Mouse (Mus musculus) frontal cortex, adult (tissue): Measurements from ENCODE around the gene Cant1.

ENCODE experiments used
- ATAC-seq: cut with Nextera tagmentation; 2 replicates; pipeline ENCODE4 v1.9.2; 2017; ENCODE audit warnings: mild to moderate bottlenecking, moderate library complexity, mixed read lengths; ENCODE audit not compliant: low TSS enrichment

Cant1 gene

DNA sequence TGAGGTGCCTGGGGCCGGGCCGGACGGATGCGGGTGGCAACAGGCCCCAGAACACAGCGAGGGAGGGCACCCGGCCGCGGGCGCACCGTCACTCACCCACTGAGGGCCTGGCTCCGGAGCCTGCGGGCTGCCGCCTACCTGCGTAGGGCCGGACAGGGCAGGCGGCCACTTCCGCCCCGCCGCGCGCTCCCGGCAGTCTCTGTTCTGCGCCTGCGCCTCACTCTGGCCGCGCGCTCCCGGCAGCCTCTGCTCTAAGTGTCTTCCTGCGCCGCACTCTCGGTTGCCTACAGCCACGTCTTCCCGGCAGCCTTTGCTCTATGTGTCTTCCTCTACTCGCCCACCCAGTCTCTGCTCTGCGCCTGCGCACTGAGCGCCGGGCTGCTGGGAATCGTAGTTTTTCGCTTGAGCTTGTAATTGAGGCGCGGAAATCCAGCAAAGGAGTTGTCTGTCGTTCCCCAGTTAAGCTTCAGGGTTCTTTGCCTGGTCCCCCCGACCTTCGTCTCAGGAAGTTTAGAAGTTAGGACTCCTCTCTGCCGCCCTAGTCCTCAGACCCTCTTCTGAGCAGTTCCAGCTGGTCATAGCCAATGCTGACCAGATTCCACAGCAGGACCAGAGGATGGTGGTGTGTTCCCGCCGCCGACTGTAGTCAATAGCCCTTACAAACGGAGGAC lies at the start of gene Cant1:
TSS of gene Cant1 (minus strand) at position 253 of the 671 bp plus-strand sequence.
- ATAC-seq: peak; percentile 94

DNA sequence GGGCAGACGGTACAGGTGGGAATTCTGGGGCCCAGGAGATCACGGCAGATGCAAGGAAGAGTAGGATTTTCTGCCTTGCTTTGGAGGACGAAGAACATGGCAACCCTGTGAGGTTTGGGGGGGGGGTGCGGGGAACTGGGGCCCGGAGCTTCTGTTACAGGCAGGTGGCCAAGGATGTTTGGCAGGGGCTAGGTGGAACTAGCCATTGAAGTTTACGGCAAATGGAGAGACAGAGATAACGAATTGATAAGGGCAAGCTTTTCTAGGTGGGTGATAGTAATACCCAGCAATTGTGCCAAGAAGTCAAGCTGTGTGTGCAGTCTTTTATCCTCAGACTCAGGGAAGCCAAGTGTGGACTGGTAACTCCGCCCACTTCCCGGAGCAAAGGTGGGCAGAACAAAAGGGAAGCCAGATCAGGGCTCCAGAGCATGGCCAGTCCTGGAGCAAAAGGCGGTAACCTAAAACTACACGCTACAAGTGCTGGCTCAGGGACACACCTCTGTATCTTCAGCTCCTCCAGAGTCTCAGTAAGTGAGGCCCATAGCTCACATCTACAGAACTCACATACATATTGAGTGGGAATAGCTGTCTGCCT lies 48.7 kb upstream of the Cant1 start:
- no peak for ATAC-seq

GRCm38 (mm10) chr11:118460280-118460679 lies 41.4 kb upstream of the Cant1 start:
- no peak for ATAC-seq

GRCm38 (mm10) chr11:118459536-118459935 lies 40.6 kb upstream of the Cant1 start:
- ATAC-seq: no peak

DNA sequence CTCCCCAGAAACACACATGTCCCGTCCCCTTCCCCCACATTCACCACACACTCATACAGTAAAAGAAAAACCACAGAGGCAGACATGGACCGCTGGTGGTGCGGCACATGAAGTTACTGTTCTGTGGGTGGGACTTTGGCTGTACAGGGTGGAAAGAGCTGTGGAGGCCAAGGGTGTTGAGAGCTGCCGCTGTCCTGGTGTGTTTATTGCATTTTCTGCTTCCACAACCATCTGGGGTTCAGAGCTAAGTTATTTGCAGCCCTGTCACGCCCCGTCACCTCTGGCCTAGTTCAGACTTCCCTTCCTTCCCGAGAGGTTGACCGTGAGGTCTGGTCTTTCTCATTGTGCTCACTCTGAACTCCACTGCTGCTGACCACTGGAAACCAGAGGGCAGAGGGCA lies 40.2 kb upstream of the Cant1 start:
- ATAC-seq: no peak

GRCm38 (mm10) chr11:118456937-118457336 lies 38.1 kb upstream of the Cant1 start:
- ATAC-seq: peak; percentile 88

- ATAC-seq: no peak
Measured at GRCm38 (mm10) chr11:118455788-118456187, 36.9 kb upstream of the Cant1 start.

DNA sequence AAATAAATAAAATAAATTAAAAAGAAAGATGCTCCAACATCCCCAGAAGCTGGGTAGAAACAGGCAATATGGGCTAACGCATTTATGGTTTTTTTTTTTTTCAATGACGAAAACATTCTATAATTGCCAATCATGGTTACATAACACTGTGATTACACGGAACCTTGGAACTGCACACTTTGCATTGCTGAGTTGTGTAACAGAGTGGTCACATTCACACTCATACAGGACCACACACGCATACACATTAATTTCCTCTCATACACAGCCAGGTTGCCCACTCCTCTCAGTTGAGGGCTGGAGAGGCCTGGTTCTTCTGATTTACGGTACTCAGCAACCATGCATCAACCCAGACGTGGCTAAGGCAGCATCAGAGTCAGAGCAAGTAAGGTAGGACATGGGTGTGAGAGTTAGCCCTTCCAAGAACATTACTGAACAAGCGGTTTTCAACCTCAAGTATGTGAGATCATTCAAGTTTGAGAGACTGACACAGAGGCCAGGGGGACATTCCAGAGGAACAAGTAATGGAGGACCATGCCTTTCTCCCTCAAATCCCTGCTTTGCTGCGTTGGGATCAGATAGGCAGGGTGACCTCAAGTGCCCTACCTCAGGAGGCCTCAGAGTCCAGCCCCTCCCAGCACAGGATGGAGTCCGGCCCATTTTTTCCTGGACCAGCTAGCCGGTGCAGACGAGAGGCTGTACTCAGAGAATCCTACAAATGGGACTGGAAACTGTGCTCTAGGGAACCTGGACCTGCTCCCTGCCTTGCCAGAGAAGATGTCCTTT lies 35.2 kb upstream of the Cant1 start:
- ATAC-seq: no peak

GRCm38 (mm10) chr11:118452955-118453354 lies 34.1 kb upstream of the Cant1 start:
- ATAC-seq: no peak

DNA sequence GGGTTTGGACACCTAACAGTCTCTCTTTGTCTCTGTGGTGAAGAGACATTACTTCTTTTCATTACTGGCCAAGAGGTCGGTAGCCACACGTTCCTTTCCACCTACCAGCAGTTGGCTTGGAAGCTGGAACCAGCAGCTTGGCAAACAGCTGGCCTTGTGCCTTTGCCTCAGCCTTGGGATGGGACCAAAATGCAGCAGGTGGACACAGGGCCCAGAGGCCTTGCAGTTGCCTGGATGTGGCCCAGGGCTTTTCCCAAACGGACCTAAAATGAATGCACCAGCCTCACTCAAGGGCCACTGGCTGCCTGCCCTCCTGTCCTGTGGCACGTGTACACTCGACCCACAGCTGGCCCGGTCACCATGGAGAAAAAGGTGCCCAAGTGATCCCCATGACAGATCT lies 32.3 kb upstream of the Cant1 start:
- ATAC-seq: no peak

DNA sequence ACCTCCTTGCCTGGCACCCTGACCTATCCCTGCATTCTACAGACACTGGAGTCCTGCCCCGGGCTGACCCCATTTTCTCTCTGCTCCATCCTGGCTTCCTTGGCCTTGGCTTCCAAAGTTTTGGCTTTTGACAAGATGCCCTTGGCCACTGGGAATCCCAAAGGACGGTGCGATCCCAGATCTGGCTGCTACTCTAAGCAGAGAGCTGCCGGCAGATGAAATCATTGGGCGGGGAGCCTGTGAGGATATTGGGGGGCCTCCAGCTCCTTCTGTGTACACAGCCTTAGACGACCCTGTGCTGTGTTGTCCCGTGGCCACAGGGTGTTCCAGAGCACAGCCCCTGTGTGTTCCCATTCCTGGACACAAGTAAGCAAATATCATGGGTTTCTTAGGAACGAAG lies 29.5 kb upstream of the Cant1 start:
- ATAC-seq: no peak

DNA sequence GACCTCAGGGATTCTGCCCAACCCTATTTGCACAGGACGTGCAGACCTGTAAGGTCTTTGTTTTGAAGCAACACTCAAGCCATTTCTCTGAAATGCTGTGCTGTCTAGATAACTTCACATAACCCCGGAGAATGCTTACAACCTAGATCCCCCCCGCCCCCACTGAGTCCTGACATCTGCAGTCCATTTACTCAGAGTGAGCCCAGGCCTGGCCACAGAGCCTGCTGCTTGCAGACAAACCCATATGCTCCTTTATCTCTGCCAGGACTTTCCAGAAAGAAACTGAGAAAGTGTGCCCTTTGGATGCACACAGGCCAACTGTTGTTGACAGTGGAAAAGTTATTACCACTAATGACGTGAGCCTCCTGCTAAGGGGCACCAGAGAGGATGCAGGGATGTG lies 28.5 kb upstream of the Cant1 start:
- ATAC-seq: no peak

DNA sequence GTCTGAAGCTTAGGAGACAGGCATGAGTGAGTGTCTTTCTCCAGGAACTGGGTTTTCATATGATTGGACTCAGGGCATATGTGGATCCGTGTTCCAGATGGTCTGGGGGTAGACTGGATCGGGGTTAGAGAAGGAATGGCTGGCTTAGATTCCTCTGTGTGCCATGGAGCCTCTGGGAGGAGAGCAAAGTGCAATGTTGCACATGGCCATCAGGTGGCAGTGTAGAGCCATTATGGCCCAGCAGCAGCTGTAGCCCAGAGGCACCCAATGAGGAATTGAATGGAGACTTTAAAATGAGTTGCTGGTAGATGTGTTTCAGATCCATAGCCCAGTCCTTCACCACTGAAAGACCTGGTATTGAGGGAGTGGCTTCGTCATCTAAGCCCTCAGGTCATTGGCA lies 27.0 kb upstream of the Cant1 start:
- ATAC-seq: peak; percentile 93

GRCm38 (mm10) chr11:118443201-118443970 lies 24.5 kb upstream of the Cant1 start:
- no peak for ATAC-seq

DNA sequence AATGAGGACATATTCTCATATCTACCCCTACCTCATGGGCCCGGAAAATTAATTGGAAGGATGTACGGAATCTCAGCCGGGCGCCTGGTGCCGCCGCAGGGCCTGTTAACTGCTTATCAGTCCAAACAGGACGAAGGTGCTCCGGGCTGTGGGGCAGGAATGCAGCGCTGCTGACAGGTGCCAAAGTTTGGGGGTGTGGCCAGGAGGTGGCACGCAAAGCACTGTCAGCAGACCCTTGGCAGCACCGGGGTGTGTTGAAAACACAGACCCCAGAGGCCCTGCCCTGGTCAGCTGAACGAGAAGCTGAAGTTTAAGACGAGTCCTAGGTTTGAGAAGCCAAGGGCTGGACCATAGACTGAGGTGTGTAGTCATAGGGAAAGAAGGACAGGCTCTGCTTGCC lies 23.8 kb upstream of the Cant1 start:
- ATAC-seq: no peak

GRCm38 (mm10) chr11:118438665-118439414 lies 20.0 kb upstream of the Cant1 start:
- ATAC-seq: no peak

- ATAC-seq: peak; percentile 55
Measured at GRCm38 (mm10) chr11:118436471-118436935, 17.6 kb upstream of the Cant1 start.

DNA sequence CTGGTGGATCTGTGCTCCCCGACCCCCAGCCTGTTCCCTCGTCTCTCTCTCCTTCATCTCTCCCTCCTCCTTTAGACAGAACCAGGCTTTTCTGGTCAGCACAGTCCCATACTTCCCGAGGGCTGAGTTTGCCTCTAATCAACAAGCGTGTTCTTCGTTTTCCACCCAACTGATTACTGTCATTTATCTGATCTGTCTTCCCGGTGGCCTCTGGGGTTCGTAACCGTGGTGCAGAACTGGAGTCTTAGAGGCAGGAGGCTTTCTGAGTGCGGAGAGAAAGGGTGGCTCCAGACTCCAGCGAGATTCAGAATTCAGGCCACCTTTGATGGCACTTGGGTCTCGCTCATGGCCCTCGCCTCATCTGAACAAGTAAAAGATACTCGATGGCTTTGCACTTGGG lies 15.2 kb upstream of the Cant1 start:
- no peak for ATAC-seq

DNA sequence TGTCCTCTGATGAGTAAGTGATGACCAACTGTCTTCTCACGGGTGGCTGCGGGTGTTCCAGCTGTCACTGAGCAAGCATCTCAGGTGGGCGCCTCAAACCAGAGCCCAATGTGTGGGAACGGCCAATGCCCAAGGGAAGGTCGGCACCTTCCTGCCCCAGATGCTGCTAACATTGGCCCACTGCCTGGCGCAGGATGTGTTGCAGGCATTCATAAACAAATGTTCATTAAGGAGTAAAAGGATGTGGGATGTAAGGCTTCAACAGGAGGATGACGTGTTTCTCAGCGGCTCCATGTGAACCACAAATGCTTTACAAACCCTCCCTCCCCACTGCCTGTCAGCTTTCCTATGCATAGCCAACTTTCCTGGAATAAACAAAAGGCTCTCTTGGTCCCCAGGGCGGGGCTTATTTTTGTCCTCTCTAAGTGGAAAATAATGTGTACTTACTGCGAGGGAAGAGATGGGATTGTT lies 14.5 kb upstream of the Cant1 start:
- ATAC-seq: no peak

DNA sequence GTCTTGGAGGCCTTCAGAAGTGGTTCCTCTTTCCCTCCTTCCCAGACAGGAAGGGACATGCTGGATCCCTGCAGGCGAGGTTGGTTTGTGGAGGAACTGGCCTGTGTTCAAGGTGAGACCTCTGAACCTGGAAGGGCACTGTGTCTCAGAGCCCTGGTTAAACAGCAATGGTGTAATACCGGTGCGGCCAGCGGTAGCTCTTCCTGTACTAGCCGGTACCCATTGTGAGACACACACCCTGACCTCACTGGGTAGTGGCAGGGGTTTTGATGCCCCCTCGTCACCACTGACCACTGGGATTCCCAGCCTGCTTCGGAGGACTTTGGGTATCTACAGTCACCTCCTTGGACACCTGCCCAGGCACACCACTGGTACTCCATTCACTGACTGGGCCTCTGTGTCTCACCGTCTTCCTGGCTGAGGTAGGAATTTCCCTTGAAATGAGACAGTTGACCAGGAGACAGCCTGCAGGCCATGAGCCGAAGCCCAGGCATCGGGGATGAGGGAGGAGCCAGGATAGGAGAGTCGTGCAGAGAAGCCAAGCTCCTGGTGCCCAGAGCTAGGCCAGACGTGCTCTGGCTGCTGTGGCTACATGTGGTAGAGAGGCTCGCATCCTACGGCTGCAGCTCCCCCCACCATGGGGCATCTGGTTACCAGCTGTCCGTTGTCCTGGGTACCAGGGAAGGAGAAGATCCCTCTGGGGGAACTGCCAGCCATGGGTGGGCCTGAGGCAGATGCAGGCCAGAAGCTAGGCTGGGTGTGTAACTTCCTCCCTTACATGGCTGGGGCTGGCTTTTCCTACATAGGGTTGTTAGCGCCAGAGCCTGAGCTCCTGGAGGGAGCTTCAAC lies 12.4 kb upstream of the Cant1 start:
- no peak for ATAC-seq
